Mouse (Mus musculus): ENCODE results near the gene Mapk1. TPM values are rescaled to one million over a fixed set of nuclear protein-coding genes. Genes with fewer than 3 reads are reported as not detected.

Mapk1 gene
- polyA plus RNA-seq, 1 experiment from 2014 or later: 172 TPM

- Histone ChIP-seq H3K4me2 (no peak overlapping the region), H3K4me1 (no peaks in the 10 kb centered on the region), H3K27me3 (no peaks in the 10 kb centered on the region), H3K36me3 (ENCODE audit: poor library complexity, severe bottlenecking) (peaks cover 83% of the 10 kb centered on the region), H3K9me3 (replicated peaks) (no peaks in the 10 kb centered on the region), H3K9ac (no peak overlapping the region), H3K27ac (no peak overlapping the region), H3K4me3 (no peak overlapping the region)
- ATAC-seq: no peak
- 94% methylated on average over 3 of the region's 3 CpGs for WGBS
Observed at GRCm38 (mm10) chr16:17024469-17025148, 41.4 kb downstream of the Mapk1 start.

- peak; percentile 70; the same call in 1 of the 2 replicates for ATAC-seq
- WGBS: 86% methylated on average over 4 of the region's 4 CpGs
- H3K4me3 ChIP-seq: no peak overlapping the region
- H3K36me3 ChIP-seq (ENCODE audit: poor library complexity, severe bottlenecking): peaks cover 74% of the 10 kb centered on the region
- no peaks in the 10 kb centered on the region for H3K9me3 ChIP-seq (replicated peaks)
- no peak overlapping the region for H3K27ac ChIP-seq
- no peak overlapping the region for H3K4me2 ChIP-seq
- H3K9ac ChIP-seq: no peak overlapping the region
- H3K27me3 ChIP-seq: no peaks in the 10 kb centered on the region
- H3K4me1 ChIP-seq: no peaks in the 10 kb centered on the region
Observed at GRCm38 (mm10) chr16:17029971-17030695, 47.0 kb downstream of the Mapk1 start.

GRCm38 (mm10) chr16:17033754-17034153 lies 50.6 kb downstream of the Mapk1 start:
- Histone ChIP-seq H3K27me3 (no peaks in the 10 kb centered on the region), H3K4me2 (no peak overlapping the region), H3K36me3 (ENCODE audit: poor library complexity, severe bottlenecking) (peaks cover 76% of the 10 kb centered on the region), H3K4me1 (no peaks in the 10 kb centered on the region), H3K27ac (no peak overlapping the region), H3K9me3 (replicated peaks) (no peaks in the 10 kb centered on the region), H3K4me3 (no peak overlapping the region), H3K9ac (no peak overlapping the region)
- no peak for ATAC-seq
- 99% methylated on average over 2 of the region's 2 CpGs for WGBS

GRCm38 (mm10) chr16:17040716-17041115 lies 57.5 kb downstream of the Mapk1 start:
- ATAC-seq: no peak
- WGBS: 94% methylated on average over 3 of the region's 3 CpGs

GRCm38 (mm10) chr16:17041417-17041816 lies 58.2 kb downstream of the Mapk1 start:
- Histone ChIP-seq H3K9me3 (replicated peaks) (no peaks in the 10 kb centered on the region), H3K27me3 (no peaks in the 10 kb centered on the region), H3K4me3 (no peak overlapping the region), H3K4me2 (no peak overlapping the region), H3K27ac (no peak overlapping the region), H3K9ac (no peak overlapping the region), H3K36me3 (ENCODE audit: poor library complexity, severe bottlenecking) (peaks cover 88% of the 10 kb centered on the region), H3K4me1 (no peaks in the 10 kb centered on the region)
- ATAC-seq: no peak
- WGBS: 82% methylated on average over 1 of the region's 1 CpGs

More at GRCm38 (mm10) chr16:17040716-17041115, 57.5 kb downstream of the Mapk1 start:
- Histone ChIP-seq H3K9me3 (replicated peaks) (no peaks in the 10 kb centered on the region), H3K4me3 (no peak overlapping the region), H3K4me2 (no peak overlapping the region), H3K27me3 (no peaks in the 10 kb centered on the region), H3K36me3 (ENCODE audit: poor library complexity, severe bottlenecking) (peaks cover 90% of the 10 kb centered on the region), H3K9ac (no peak overlapping the region), H3K4me1 (no peaks in the 10 kb centered on the region), H3K27ac (no peak overlapping the region)

GRCm38 (mm10) chr16:17044320-17044719 lies 61.1 kb downstream of the Mapk1 start:
- 95% methylated on average over 3 of the region's 3 CpGs for WGBS
- Histone ChIP-seq H3K27me3 (no peaks in the 10 kb centered on the region), H3K4me2 (no peak overlapping the region), H3K4me3 (no peak overlapping the region), H3K27ac (no peak overlapping the region; the same call in 1 of the 2 replicates), H3K36me3 (ENCODE audit: poor library complexity, severe bottlenecking) (peaks cover 84% of the 10 kb centered on the region), H3K4me1 (no peaks in the 10 kb centered on the region), H3K9ac (no peak overlapping the region), H3K9me3 (replicated peaks) (no peaks in the 10 kb centered on the region)
- ATAC-seq: no peak

GRCm38 (mm10) chr16:17045287-17045686 lies 62.1 kb downstream of the Mapk1 start:
- no peak overlapping the region for H3K4me3 ChIP-seq

GRCm38 (mm10) chr16:17049886-17050285 lies 66.7 kb downstream of the Mapk1 start:
- no peak for ATAC-seq
- Histone ChIP-seq H3K4me1 (no peaks in the 10 kb centered on the region), H3K9ac (no peak overlapping the region), H3K36me3 (ENCODE audit: poor library complexity, severe bottlenecking) (peaks cover 42% of the 10 kb centered on the region), H3K27ac (no peak overlapping the region), H3K4me2 (no peak overlapping the region), H3K9me3 (replicated peaks) (no peaks in the 10 kb centered on the region), H3K27me3 (no peaks in the 10 kb centered on the region), H3K4me3 (no peak overlapping the region)
- WGBS: 90% methylated on average over 1 of the region's 1 CpGs

More at GRCm38 (mm10) chr16:17045287-17045686, 62.1 kb downstream of the Mapk1 start:
- H3K27ac ChIP-seq: no peak overlapping the region
- H3K4me1 ChIP-seq: no peaks in the 10 kb centered on the region
- peaks cover 83% of the 10 kb centered on the region for H3K36me3 ChIP-seq (ENCODE audit: poor library complexity, severe bottlenecking)
- no peaks in the 10 kb centered on the region for H3K9me3 ChIP-seq (replicated peaks)
- H3K9ac ChIP-seq: no peak overlapping the region
- ATAC-seq: no peak
- H3K27me3 ChIP-seq: no peaks in the 10 kb centered on the region
- WGBS: 32% methylated on average over 3 of the region's 3 CpGs
- H3K4me2 ChIP-seq: no peak overlapping the region

GRCm38 (mm10) chr16:17052087-17052486 lies 68.9 kb downstream of the Mapk1 start:
- Histone ChIP-seq H3K27me3 (no peaks in the 10 kb centered on the region), H3K4me2 (no peak overlapping the region), H3K4me3 (no peak overlapping the region), H3K4me1 (peaks cover 10% of the 10 kb centered on the region), H3K36me3 (ENCODE audit: poor library complexity, severe bottlenecking) (peaks cover 30% of the 10 kb centered on the region), H3K9me3 (replicated peaks) (no peaks in the 10 kb centered on the region), H3K27ac (no peak overlapping the region), H3K9ac (no peak overlapping the region)
- no peak for ATAC-seq
- WGBS: 81% methylated on average over 7 of the region's 7 CpGs

- Histone ChIP-seq H3K9ac (no peak overlapping the region), H3K27ac (no peak overlapping the region; the same call in 1 of the 2 replicates), H3K4me2 (no peak overlapping the region), H3K36me3 (ENCODE audit: poor library complexity, severe bottlenecking) (peaks cover 14% of the 10 kb centered on the region), H3K27me3 (no peaks in the 10 kb centered on the region), H3K4me1 (peaks cover 10% of the 10 kb centered on the region), H3K9me3 (replicated peaks) (no peaks in the 10 kb centered on the region), H3K4me3 (no peak overlapping the region)
- peak; percentile 23; the same call in 1 of the 2 replicates for ATAC-seq
- WGBS: 88% methylated on average over 3 of the region's 3 CpGs
Observed at GRCm38 (mm10) chr16:17053903-17054302, 70.7 kb downstream of the Mapk1 start.

- Histone ChIP-seq H3K27ac (peak overlapping the region; percentile 79), H3K4me1 (peaks cover 10% of the 10 kb centered on the region), H3K4me3 (no peak overlapping the region), H3K9me3 (replicated peaks) (no peaks in the 10 kb centered on the region), H3K27me3 (no peaks in the 10 kb centered on the region), H3K4me2 (peak overlapping the region; percentile 13; the same call in 1 of the 2 replicates), H3K9ac (no peak overlapping the region), H3K36me3 (ENCODE audit: poor library complexity, severe bottlenecking) (no peaks in the 10 kb centered on the region)
- peak; percentile 72 for ATAC-seq
- 17% methylated on average over 3 of the region's 3 CpGs for WGBS
Observed at GRCm38 (mm10) chr16:17055584-17055983, 72.4 kb downstream of the Mapk1 start.

- H3K4me1 ChIP-seq: no peaks in the 10 kb centered on the region
- 76% methylated on average over 1 of the region's 1 CpGs for WGBS
Observed at GRCm38 (mm10) chr16:17062338-17062737, 79.2 kb downstream of the Mapk1 start.

More at GRCm38 (mm10) chr16:17062338-17062737, 79.2 kb downstream of the Mapk1 start:
- H3K27me3 ChIP-seq: no peaks in the 10 kb centered on the region
- no peak overlapping the region for H3K4me3 ChIP-seq
- H3K36me3 ChIP-seq (ENCODE audit: poor library complexity, severe bottlenecking): no peaks in the 10 kb centered on the region
- no peak for ATAC-seq
- no peaks in the 10 kb centered on the region for H3K9me3 ChIP-seq (replicated peaks)
- H3K9ac ChIP-seq: no peak overlapping the region
- H3K27ac ChIP-seq: no peak overlapping the region
- H3K4me2 ChIP-seq: no peak overlapping the region
